Mouse (Mus musculus) G1E (cell line): ENCODE measurements around the gene Gpr68. TPM values are rescaled to one million over a fixed set of nuclear protein-coding genes. Genes with fewer than 3 reads are reported as not detected.

Experiments used
- ATAC-seq: 2 replicates; pipeline ENCODE4 v1.8.0; 2016; ENCODE audit warnings: mild to moderate bottlenecking; ENCODE audit not compliant: insufficient number of reproducible peaks, poor library complexity, low FRiP score, severe bottlenecking; ENCODE audit errors: extremely low read depth
- DNase-seq: peaks from one replicate; pipeline ENCODE4 v3.0.0; 2012; ENCODE audit warnings: low spot score
- H3K27me3 ChIP-seq: 2 replicates; pipeline ENCODE4 v1.6.1; 2012; ENCODE audit warnings: mild to moderate bottlenecking, low read length, inconsistent platforms; ENCODE audit not compliant: insufficient read depth
- H3K36me3 ChIP-seq: replicated peaks from 2 replicates; pipeline ENCODE3; 2012; ENCODE audit warnings: mild to moderate bottlenecking, inconsistent platforms
- H3K4me1 ChIP-seq: 2 replicates; pipeline ENCODE4 v1.6.1; 2012; ENCODE audit warnings: low read depth, low read length, inconsistent platforms, mixed read lengths; ENCODE audit not compliant: insufficient read depth
- H3K4me3 ChIP-seq: 2 replicates; pipeline ENCODE4 v1.5.1; 2012; ENCODE audit warnings: low read depth, mild to moderate bottlenecking, inconsistent platforms, low read length, moderate library complexity, mixed read lengths
- H3K9me3 ChIP-seq: replicated peaks from 2 replicates; pipeline ENCODE4 v1.6.1; 2012; ENCODE audit warnings: inconsistent platforms
- CTCF ChIP-seq: IDR thresholded peaks from 2 replicates; pipeline ENCODE4 v1.5.1; 2012; ENCODE audit warnings: low read depth, low read length, inconsistent platforms, mixed read lengths
- GATA1 ChIP-seq: IDR thresholded peaks from 2 replicates; pipeline ENCODE4 v1.6.1; 2012; ENCODE audit warnings: borderline replicate concordance, low read length, inconsistent platforms, mixed read lengths
- GATA2 ChIP-seq: IDR thresholded peaks from 2 replicates; pipeline ENCODE4 v1.6.1; 2012; ENCODE audit warnings: low read depth, low read length, inconsistent platforms, borderline replicate concordance
- POLR2AphosphoS5 ChIP-seq: IDR thresholded peaks from 2 replicates; pipeline ENCODE4 v1.6.1; 2012; ENCODE audit warnings: low read depth, low read length, inconsistent platforms; ENCODE audit not compliant: insufficient replicate concordance
- TAL1 ChIP-seq: conservative IDR thresholded peaks from 2 replicates; pipeline ENCODE4 v1.6.1; 2012; ENCODE audit warnings: low read depth, low read length, inconsistent platforms, mixed read lengths
- polyA plus RNA-seq: library from polyadenylated mRNA; stranded (reverse); fragments of >175 nt; gene quantifications from 2 replicates; pipeline ENCODE4 v1.2.3, GENCODE M21; 2012
- total RNA-seq, 2 experiments: library from RNA; stranded (forward) in 1 of 2; stranded (reverse) in 1 of 2; fragments of 200-1000 nt in 1 of 2; fragments of >200 nt in 1 of 2; fragmentation: Nextera tagmentation in 1 of 2; gene quantifications; 2 replicates each; pipeline ENCODE4 v1.2.3; 2014 to 2017

The Gpr68 gene
- total and polyA plus RNA-seq, 3 experiments, result 0.11 TPM; not detected in 2

DNA sequence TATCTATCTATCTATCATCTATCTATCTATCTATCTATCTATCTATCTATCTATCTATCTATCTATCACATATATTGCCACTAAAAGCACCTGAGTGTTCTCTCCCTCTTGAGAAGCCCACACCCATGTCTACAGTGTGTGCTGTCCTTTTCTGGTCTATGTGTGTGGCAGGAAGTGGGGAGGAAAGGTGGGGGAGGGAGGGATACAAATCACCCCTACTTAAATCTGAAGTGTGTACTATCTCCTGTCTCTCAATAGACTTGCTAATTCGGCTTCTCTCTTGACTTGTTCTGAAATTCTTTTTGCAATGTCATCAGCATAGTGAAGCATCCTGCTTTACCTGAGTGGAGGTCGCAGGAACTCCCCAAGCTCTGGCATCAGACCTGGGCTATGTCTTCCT lies 51.7 kb downstream of the Gpr68 start:
- ATAC-seq, result no peak
- H3K36me3 ChIP-seq, result no peaks in the 10 kb centered on the region
- DNase-seq, result no peak
- H3K9me3 ChIP-seq, result no peaks in the 10 kb centered on the region
- no peak for TF ChIP-seq POLR2AphosphoS5
- no peak for TF ChIP-seq CTCF
- no peak for TF ChIP-seq GATA2
- TF ChIP-seq TAL1, result no peak
- TF ChIP-seq GATA1, result no peak
- peaks cover 31% of the 10 kb centered on the region for H3K27me3 ChIP-seq
- H3K4me3 ChIP-seq, result no peak overlapping the region
- H3K4me1 ChIP-seq, result peaks cover 3% of the 10 kb centered on the region; the same call in 1 of the 2 replicates

DNA sequence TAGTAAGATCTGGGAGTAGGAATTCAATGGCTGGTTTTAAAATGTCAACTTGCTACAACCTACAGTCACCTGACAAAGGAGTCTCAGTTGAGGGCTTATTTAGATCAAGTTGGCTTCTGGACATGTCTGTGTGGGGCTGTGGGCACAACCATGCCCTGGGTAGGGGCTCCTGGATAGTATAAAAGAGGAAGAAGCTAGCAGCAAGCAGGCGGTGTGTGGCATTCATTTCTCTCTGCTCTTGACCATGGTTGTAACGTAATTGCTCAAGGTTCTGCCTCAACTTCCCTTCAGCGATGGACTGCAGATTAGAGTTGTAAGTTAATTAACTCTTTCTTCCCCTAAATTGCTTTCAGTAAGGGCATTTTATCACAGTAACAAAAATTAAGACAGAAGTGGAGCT lies 55.6 kb downstream of the Gpr68 start:
- H3K36me3 ChIP-seq, result no peaks in the 10 kb centered on the region
- no peaks in the 10 kb centered on the region for H3K9me3 ChIP-seq
- H3K4me1 ChIP-seq, result peaks cover 4% of the 10 kb centered on the region; the same call in 1 of the 2 replicates
- H3K4me3 ChIP-seq, result no peak overlapping the region
- no peak for DNase-seq
- peaks cover 38% of the 10 kb centered on the region for H3K27me3 ChIP-seq
- ATAC-seq, result no peak
- no peak for TF ChIP-seq GATA1
- TF ChIP-seq GATA2, result no peak
- TF ChIP-seq TAL1, result no peak
- TF ChIP-seq CTCF, result no peak
- no peak for TF ChIP-seq POLR2AphosphoS5

- TF ChIP-seq TAL1, result no peak
- no peak for TF ChIP-seq GATA1
- TF ChIP-seq GATA2, result no peak
- peak; percentile 95 for TF ChIP-seq CTCF
- no peak for TF ChIP-seq POLR2AphosphoS5
- DNase-seq (peak; percentile 53), ATAC-seq (peak; percentile 61)
- no peaks in the 10 kb centered on the region for H3K36me3 ChIP-seq
- no peaks in the 10 kb centered on the region for H3K9me3 ChIP-seq
- H3K4me1 ChIP-seq, result peaks cover 9% of the 10 kb centered on the region; the same call in 1 of the 2 replicates
- H3K4me3 ChIP-seq, result no peak overlapping the region
- peaks cover 34% of the 10 kb centered on the region for H3K27me3 ChIP-seq
These were observed 58.4 kb downstream of the Gpr68 start for GRCm38 (mm10) chr12:100849421-100850138.

GRCm38 (mm10) chr12:100847437-100848080 lies 60.4 kb downstream of the Gpr68 start:
- H3K9me3 ChIP-seq, result no peaks in the 10 kb centered on the region
- ATAC-seq (no peak), DNase-seq (no peak)
- no peaks in the 10 kb centered on the region for H3K36me3 ChIP-seq
- TF ChIP-seq GATA1 (no peak), GATA2 (no peak), CTCF (no peak), POLR2AphosphoS5 (no peak), TAL1 (no peak)
- no peak overlapping the region for H3K4me3 ChIP-seq
- H3K4me1 ChIP-seq, result peaks cover 9% of the 10 kb centered on the region; the same call in 1 of the 2 replicates
- H3K27me3 ChIP-seq, result peaks cover 35% of the 10 kb centered on the region

DNA sequence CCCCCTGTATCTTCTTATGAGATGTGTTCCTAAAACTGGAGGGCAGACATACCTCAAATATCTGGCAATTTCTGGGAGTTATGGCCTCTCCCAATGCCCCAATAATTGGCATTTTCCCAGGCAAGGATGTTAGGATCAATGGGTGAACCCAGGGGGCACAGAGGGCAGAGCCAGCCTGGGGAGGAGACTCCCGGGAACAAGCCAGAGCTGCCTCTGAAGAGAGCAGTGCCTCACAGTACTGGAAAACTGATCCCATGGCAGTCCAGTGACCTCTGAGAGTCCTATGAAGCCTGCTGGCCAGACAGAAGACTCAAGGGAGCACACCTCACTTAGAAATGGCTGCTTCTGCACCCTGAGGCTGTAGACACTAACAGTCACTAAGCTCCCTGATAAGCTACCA lies 61.4 kb downstream of the Gpr68 start:
- no peak for DNase-seq
- ATAC-seq, result no peak
- H3K4me3 ChIP-seq, result no peak overlapping the region
- H3K4me1 ChIP-seq, result peaks cover 7% of the 10 kb centered on the region; the same call in 1 of the 2 replicates
- H3K27me3 ChIP-seq, result peaks cover 26% of the 10 kb centered on the region
- no peaks in the 10 kb centered on the region for H3K36me3 ChIP-seq
- TF ChIP-seq TAL1, result no peak
- TF ChIP-seq CTCF, result no peak
- no peak for TF ChIP-seq GATA1
- TF ChIP-seq GATA2, result no peak
- TF ChIP-seq POLR2AphosphoS5, result no peak
- no peaks in the 10 kb centered on the region for H3K9me3 ChIP-seq

- peaks cover 21% of the 10 kb centered on the region for H3K27me3 ChIP-seq
- H3K9me3 ChIP-seq, result no peaks in the 10 kb centered on the region
- H3K4me1 ChIP-seq, result peaks cover 10% of the 10 kb centered on the region
- no peak overlapping the region for H3K4me3 ChIP-seq
- no peaks in the 10 kb centered on the region for H3K36me3 ChIP-seq
- ATAC-seq (no peak), DNase-seq (no peak)
- peak; percentile 38; the same call in 1 of the 2 replicates for TF ChIP-seq CTCF
- TF ChIP-seq POLR2AphosphoS5, result no peak
These were observed 62.2 kb downstream of the Gpr68 start for GRCm38 (mm10) chr12:100845829-100846228.
